ENCODE assay signal across 1 mouse cellular context in genomic region chr11:101465101-101465868, GRCm38 (mm10).
A peak's percentile ranks its signal among the peaks of the same experiment; 100 is the strongest.
TF ChIP-seq lines count a peak whose summit lies in the region.

No protein-coding gene starts in this region.

TF ChIP-seq in CH12.LX, 34 proteins besides CTCF, POLR2A, EP300 and RAD21 (continued from another document):
- TF ChIP-seq JUN (IDR thresholded peaks at IDR 0.05; ENCODE audit: insufficient read depth, low read depth, low read length): no peak
- TF ChIP-seq BHLHE40 (IDR thresholded peaks at IDR 0.05; ENCODE audit: low read depth, low read length): peak; percentile 94
- peak; percentile 58; the same call in 1 of the 2 replicates for TF ChIP-seq MAX (IDR thresholded peaks at IDR 0.05; ENCODE audit: low read length)
- peak; percentile 95 for TF ChIP-seq MAZ (IDR thresholded peaks at IDR 0.05; ENCODE audit: low read depth, low read length)
- TF ChIP-seq ELF1 (IDR thresholded peaks at IDR 0.05; ENCODE audit: low read depth, low read length): peak; percentile 30; the same call in 1 of the 2 replicates
- peak; percentile 71 for TF ChIP-seq ETS1 (conservative IDR thresholded peaks at IDR 0.05; ENCODE audit: low read depth, low read length)
- no peak for TF ChIP-seq JUND (conservative IDR thresholded peaks at IDR 0.05; ENCODE audit: low read depth, low read length)
- TF ChIP-seq TCF12 (IDR thresholded peaks at IDR 0.05; ENCODE audit: low read depth, low read length): 0 out of 2 replicates have a peak, but pooled peaks have one; percentile 61
- TF ChIP-seq SMC3 (IDR thresholded peaks at IDR 0.05; ENCODE audit: low read depth, low read length): no peak
- no peak for TF ChIP-seq PAX5 (IDR thresholded peaks at IDR 0.05; ENCODE audit: low read length)
- peak; percentile 62; the same call in 1 of the 2 replicates for TF ChIP-seq MEF2A (IDR thresholded peaks at IDR 0.05; ENCODE audit: borderline replicate concordance, low read depth, low read length)
- TF ChIP-seq MXI1 (IDR thresholded peaks at IDR 0.05; ENCODE audit: low read depth, low read length): peak; percentile 79
- TF ChIP-seq MAFK (IDR thresholded peaks at IDR 0.05; ENCODE audit: insufficient replicate concordance, low read length): peak; percentile 62; the same call in 1 of the 2 replicates
- no peak for TF ChIP-seq ZNF384 (IDR thresholded peaks at IDR 0.05; ENCODE audit: low read depth, low read length)
- peak; percentile 12; the same call in 1 of the 2 replicates for TF ChIP-seq USF2 (conservative IDR thresholded peaks at IDR 0.05; ENCODE audit: low read depth, low read length)
- no peak; the same call in 1 of the 2 replicates for TF ChIP-seq SIN3A (IDR thresholded peaks at IDR 0.05; ENCODE audit: low read length)
- peak; percentile 31; the same call in 1 of the 2 replicates for TF ChIP-seq IRF4 (IDR thresholded peaks at IDR 0.05; ENCODE audit: low read depth, low read length)
- peak; percentile 38; the same call in 1 of the 2 replicates for TF ChIP-seq USF1 (IDR thresholded peaks at IDR 0.05; ENCODE audit: low read depth, low read length)
TF ChIP-seq in CH12.LX: peak in this region for 16.
